Mouse (Mus musculus): ENCODE measurements around the gene Nfx1. TPM values are rescaled to one million over a fixed set of nuclear protein-coding genes. Genes with fewer than 3 reads are reported as not detected.
"Not testable (repeated sequence)": the region's sequence is repeated elsewhere in the genome, so short reads cannot be mapped to it uniquely, and the experiment has no call there.

The Nfx1 gene
- 100 to 1,000 TPM in 2 of 4 experiments, 10 to 100 TPM in 2; 86.1 to 168 (median 125) TPM for total RNA-seq (2022)

GRCm38 (mm10) chr4:40970842-40971701 lies at the start of gene Nfx1:
TSS of gene Nfx1 (plus strand) at chr4:40970906.
- DNase-seq, result peak; percentile 95

DNA sequence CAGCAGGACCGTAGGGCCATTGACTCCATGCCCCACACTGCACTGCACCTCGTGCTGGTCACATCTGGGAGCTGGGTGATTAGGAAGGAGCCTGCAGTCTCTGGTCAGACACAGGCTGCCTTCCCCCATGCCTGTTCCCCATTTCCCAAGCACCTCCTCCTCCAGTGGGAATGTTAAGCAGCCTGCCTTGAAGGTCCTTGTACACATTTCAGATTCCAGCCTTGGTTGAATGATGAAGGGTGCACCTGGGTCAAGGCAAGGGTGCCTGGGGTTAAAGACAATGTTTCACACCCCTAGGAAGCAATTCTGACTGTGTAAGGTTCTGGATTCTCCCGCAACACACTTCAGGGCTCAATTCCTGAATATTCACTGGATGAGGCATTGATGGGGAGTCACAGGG lies 49.4 kb upstream of the Nfx1 start:
- peak; percentile 29 for DNase-seq

GRCm38 (mm10) chr4:40923087-40923651 lies 47.5 kb upstream of the Nfx1 start:
- peak; percentile 48 for DNase-seq

DNA sequence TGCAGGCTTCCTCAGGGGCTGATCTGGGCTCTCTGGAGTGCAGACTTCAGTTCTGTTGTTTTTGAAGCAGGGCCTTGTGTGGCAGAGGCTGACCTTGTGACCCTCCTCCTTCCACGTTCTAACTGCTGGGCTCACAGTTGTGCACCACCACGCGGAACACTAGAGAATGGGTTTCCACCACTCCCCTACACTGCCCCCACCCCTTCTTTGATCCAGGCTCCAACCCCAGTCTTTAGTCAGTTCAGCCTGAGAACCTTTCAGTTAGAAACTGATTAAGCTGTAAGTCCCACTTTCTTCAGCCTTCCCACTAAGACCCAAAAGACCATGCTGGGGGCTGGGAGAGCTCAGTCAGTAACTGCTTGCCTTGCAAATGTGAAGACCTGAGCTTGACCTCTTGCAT lies 45.1 kb upstream of the Nfx1 start:
- no peak for DNase-seq

- DNase-seq, result no peak
Measured at GRCm38 (mm10) chr4:40929046-40929445, 41.7 kb upstream of the Nfx1 start.

DNA sequence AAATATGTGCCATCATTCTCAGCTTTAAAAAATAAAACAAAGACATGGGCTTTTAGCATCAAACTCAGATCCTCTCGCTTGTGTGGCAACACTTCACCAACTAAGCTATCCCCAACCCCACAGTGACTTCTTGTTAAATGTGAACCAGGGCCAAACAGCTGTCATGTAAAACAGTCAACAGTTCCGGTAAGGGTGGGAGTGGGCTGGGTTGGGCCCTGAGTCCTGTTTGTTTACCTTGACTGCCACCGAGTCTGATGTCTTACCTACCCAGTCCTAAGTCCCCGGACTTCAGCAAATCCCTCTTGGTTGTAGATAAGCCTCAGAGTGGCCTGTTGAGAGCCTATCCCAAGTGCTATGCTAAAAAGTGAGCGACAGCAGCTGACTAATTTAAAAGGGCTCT lies 37.0 kb upstream of the Nfx1 start:
- no peak for DNase-seq

DNA sequence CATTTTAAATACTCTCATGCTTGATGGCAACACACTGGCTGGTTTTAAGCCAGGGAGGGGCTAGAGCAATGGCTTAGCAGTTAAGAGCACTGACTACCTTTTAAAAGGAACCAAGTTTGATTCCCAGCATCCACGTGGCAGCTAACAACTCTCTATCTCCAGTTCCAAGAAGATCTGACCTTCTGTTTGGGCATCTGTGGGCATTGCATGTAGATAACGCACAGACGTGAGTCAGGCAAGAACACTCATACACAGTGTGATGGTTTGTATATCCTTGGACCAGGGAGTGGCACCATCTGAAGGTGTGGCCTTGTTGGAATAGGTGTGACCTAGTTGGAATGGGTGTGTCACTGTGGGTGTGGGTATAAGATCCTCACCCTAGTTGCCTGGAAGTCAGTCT lies 36.3 kb upstream of the Nfx1 start:
- DNase-seq, result not testable (repeated sequence)

DNA sequence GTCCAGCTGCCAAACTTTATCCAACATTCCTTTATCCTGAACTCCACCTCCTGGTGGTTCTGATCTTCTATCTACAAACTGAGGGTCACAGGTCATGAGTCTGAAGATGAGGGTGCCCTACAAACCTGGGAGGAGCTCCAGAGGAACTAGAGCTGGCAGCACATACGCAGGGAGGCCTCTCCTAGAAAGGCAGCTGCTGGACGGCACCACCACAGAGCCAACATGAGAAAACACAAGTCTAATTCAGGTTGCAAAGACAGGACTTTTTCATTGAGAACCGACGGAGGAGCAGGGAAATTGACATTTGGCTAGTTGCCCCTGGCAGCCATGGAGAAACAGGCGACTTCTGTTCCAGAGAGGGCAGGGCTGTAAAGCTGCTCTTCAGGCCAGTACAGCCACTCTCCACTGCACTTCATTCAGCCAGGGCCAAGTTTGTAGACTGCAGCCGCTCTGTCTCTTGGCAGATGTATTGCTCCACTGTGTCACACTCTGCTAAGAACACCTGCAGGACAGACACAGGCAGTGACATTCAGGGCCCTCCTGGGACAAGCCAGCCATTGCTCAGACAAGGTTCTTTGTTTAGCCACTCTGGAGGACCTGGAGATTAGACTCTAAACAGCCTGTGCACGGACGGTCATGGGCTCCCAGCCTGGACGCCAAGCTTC lies 34.4 kb upstream of the Nfx1 start:
- DNase-seq, result no peak

- no peak for DNase-seq
Measured at GRCm38 (mm10) chr4:40938793-40939192, 31.9 kb upstream of the Nfx1 start.

GRCm38 (mm10) chr4:40943651-40944050 lies 27.1 kb upstream of the Nfx1 start:
- no peak for DNase-seq

- no peak for DNase-seq
Measured at GRCm38 (mm10) chr4:40946516-40947121, 24.1 kb upstream of the Nfx1 start.

- DNase-seq, result peak; percentile 41
Measured at GRCm38 (mm10) chr4:40947565-40948159, 23.0 kb upstream of the Nfx1 start.

DNA sequence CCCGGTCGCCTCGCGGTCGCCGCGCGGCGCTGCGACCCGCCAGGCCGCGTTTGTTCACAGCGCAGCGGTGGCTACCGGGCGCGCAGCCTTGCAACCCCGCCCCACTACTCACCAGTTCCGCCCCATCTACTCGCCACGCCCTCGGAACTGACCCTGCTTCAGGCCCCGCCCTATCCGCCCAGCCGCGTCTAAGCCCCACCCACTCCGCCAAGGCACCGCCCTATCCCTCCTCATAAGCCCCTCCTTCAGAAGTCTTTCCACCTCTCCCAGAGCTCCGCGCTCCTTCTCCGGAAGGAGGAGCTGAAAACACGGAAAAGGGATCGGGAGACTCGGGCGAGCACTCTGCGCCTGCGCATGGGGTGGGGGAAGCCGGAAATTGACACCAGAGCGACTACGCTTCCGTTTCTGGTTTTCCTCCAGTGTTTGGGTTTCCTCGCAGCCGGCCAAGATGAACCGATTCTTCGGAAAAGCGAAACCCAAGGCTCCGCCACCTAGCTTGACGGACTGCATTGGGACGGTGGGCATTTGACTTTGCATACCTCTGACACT lies 22.5 kb upstream of the Nfx1 start, which contains the start of the genes Bag1 and Chmp5:
Gene Bag1, minus strand, starts transcription at position 135 of the 549 bp plus-strand sequence.
Gene Chmp5, plus strand, starts transcription at position 248 of the 549 bp plus-strand sequence.
- DNase-seq, result peak; percentile 99

DNA sequence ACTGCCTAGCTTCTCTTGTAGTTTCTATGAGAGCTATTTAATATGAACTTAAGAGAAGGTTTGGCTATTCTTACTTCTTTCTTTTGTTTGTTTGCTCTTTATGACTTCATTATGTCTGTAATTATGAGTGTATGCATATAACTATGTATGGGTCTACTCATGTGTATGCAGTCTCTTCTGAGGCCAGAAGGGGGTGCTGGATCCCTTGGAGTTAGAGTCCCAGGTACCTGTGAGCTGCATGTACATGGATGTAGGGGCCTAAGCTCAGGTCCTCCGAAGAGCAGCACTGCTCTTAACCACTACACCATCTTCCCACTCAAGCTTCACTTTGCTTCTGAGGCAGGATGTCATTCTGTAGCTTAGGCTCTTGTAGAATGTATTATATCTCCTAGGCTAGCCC lies 17.2 kb upstream of the Nfx1 start:
- no peak for DNase-seq

- DNase-seq, result no peak
Measured at GRCm38 (mm10) chr4:40955942-40956341, 14.8 kb upstream of the Nfx1 start.

GRCm38 (mm10) chr4:40963536-40963935 lies 7.2 kb upstream of the Nfx1 start:
- DNase-seq, result no peak

DNA sequence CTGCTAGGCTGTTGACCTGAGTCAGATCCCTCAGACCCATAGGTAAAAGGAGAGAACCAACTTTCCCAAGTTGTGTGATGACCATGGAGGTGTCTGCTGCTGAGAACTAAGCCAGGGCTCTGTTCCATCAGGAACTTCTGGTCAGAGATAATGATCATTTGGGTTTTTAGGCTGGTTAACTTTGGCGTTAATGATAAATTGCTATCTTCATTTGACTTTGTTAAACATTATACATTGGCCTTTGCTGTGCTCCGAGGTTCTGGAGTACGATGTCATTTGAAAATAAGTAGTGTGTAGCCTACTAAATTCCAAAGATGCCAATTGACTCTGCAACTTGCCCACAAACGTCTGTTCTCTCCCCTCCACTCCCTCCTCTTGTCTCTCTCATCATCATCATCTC lies 1.5 kb upstream of the Nfx1 start:
- DNase-seq, result no peak

DNA sequence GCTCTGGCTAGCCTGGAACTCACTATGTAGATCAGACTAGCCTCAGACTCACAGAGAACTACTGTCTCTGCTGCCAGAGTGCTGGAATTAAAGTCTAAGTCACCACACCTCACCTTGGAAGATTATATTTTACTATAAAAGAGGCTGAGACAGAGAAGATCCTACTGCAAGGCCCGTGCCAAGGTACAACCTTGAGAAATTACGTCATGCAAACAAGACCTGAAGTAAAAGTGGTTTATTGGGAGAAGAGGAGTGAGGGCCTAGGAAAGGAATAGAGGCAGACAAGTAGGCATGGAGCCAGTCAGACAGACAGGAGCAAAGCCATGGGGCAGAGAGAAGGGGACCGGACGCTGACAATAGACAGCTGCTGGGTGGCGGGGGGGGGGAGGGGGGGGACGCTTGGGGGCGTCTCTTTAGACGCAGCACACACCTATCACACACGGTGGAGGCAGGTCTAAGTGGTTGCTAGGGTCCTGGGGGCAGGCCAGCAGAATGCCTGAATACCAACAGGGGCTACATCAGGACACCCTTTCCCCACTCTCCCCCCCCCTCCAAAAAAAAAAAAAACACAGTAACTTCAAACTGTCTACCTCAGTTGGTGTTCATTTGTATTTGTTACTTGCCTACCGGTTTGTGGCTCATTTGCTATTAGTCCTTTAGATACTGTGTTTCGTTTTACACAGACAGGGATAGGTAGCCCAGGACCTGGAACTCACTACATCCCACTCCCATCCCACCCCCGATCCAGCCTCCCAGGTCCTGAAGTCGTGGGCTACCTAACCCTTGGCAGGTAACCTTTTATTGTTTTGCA lies 720 bp upstream of the Nfx1 start:
- no peak for DNase-seq

DNA sequence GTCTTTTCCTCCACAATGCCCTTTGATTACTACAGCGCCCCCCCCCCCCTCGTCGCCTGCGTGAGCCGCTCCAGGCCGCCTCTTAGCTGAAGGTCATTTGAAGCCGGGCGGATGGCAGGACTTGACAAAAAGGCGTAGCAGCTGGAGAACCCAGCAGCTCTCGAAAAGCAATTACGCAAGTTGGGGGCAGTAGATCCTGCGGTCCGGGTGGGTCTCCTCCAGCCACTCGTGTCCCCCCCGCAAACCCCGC lies 189 bp upstream of the Nfx1 start:
- DNase-seq, result no peak

DNA sequence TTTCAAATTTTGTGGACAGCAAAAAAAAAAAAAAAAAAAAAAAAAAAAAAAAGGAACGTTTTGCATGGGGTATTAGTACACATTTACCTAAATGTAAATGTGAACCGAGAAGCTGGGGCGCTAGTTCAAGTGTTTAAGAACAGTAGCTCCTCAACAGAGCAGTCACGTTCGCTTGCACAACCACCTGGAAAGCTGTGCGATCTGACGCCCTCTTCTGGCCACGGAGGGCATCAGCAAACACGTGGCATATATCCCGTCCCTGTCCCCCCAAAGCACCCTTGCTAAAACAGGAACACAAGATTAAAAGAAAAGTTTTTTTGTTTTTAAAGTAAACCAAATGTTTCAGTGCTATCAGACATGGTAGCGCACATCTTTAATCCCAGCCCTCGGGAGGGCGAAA lies 1.0 kb downstream of the Nfx1 start:
- DNase-seq, result no peak

DNA sequence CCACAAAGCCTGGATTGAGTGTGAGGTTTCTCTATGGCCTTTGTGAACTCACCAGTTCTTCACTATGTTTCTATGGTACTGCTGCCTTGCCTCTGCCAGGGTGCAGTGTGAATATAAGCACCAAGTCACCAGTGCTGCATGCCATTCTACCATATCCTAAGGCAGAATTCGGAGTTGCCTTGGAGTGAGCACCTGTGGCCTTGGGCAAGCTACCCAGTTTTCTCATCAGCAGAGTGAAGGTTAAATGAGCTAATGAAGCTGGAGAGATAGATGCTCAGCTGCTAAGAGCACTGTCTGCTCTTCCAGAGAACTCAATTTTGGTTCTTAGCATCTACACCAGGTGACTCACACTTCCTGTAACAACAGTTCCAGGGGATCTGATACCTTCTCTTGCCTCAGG lies 3.3 kb downstream of the Nfx1 start:
- peak; percentile 69 for DNase-seq

DNA sequence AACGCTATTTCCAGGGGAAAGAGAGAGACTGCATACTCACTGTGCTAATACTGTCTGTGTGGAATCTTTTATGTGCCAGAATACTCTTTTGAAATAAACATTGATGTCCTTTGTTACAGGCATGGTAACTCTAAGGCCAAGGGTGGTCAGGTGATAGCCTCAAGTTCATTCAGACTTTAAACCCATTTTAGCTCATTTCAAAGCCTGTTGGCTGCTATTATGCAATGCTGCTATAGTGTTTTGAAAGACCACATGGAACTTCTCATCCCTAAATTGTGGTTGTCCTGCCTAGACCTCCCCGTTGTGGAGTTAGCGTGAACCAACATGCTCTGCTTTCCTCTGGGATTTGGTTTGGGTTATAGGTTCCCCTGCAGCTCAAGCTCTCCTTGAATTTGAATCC lies 5.0 kb downstream of the Nfx1 start:
- DNase-seq, result no peak
